Mouse (Mus musculus) cerebellum, postnatal 4 days (tissue): ENCODE measurements around the gene Mettl8.

Experiments
- DNase-seq, 2 experiments: peaks; one replicate each; pipeline ENCODE4 v3.0.0; 2022; ENCODE audit warnings: low spot score in 2 of 2, mixed read lengths in 1 of 2

The Mettl8 gene

DNA sequence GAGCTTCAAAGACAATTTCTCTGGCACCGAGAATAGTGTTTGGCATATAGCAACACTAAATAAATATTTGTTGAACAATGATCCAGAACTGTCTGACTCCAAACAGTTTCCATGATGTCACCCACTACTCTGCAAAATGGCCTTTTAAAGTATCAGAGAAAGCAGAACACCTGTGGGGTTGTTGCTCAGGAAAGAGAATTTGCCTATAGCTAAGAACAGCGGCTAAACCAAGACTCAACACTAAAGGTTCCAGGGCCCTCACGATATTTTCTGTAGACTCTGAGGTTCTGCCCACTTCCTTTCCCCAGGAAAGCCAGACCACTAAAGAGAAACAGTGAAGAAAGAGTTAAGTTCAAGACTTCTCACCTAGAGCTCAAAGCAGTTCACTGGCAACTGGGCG lies 122.4 kb downstream of the Mettl8 start:
- DNase-seq: no peak

DNA sequence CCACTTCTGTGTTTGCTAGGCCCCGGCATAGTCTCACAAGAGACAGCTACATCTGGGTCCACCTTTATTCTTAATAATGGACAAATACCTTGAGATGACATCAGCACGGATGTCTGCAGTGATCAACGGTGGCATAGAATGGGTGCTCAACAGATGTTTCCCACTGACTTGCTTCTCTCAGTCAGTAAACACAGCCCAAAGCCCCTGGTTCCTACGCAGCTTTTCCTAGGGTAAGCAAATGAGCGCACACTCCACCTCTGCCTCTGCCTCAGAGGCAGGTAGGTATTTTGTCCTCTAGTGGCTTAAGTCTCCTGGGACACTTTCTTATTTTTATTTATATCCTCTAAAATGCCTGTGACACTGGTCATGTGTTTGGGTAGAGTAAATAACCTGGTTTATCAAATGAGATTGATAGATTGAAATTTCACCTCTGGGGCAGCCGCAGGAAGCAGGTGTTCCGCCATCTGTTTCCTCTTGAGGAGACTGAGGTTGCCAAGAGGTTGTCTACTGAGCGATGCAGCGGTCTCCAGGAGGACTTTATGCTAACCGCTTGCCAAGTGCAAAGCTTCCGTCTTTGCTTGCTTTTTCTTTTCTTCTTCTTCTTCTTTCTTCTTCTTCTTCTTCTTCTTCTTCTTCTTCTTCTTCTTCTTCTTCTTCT lies 124.6 kb downstream of the Mettl8 start:
- DNase-seq: no peak

DNA sequence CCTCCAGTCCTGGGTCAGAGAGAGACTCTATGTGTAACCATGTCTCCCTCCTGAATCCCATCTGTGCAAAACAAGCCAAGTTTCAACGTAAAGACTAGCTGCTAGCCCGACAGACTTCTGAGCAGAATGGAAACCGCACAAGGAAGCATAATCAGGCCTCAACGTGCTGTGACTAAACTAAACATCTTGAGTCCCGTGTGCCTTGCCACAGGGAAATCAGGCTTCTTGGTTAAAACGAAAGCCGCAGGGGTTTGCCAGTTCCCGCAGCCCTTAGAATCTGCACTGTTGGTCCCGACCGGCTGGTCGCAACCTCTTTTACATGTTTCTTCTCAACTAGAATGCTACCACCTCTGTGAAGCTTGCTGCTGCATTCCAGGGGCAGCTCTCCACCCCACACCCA lies 125.7 kb downstream of the Mettl8 start:
- no peak for DNase-seq

DNA sequence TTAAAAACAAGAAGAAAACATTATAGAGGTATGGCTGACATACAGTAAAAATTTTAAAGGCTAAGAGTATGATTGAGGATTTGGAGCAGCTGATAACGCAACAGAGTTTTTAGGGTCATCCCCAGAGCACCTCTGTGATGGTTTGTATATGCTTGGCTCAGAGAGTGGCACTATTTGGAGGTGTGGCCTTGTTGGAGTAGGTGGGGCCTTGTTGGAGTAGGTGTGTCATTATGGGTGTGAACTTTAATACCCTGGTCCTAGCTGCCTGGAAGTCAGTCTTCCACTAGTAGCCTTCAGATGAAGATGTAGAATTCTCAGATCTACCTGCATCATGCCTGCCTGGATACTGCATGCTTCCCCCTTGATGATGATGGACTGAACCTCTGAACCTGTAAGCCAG lies 131.3 kb downstream of the Mettl8 start:
- no peak for DNase-seq

DNA sequence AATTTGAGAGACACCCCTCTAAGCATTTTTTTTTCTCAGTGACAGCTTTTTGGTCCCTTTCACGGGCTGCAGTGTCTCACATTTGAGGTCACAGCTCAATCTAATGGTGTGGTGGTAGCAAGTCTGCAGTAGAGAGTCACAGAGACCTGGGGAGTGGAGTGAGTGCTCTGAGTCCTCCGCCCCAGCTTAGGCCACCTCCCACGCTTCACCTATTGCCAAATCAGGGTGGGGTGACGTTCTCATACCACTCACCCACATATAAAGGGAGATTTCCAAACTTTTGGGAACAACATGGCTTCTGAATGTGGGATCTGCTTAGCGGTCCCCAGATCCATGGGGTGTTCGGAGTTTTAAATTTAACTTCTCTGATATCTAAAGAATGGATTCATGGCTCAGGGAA lies 132.6 kb downstream of the Mettl8 start:
- no peak for DNase-seq

DNA sequence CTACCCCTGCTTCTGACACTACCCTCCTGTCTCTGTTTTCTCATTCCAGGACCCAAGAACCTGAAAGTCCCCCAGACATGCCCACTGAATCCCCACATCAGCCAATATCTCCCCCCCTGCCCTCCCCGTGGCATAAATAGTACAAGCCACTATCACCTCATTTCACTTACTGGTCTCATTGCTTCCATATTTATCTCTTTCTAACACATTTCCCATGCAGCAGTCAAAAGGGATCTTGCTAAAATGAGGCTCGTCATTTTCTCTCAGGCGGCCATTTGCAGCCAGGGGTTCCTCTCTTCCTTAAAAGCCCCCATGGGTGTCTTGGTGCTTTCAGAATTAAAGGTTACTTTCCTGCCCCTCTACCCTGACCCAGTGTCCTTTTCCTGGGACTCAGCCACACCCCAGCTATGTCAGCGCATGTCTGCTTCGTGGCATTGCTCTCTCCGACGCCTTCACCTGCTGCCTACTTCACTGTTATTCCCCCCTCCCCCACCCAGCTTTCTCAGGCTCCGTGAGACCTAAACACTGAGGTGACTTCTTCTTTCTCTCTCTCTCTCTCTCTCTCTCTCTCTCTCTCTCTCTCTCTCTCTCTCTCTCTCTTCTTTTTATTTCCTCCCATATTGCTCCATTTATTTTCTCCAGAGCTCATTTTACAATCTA lies 134.3 kb downstream of the Mettl8 start:
- DNase-seq: no peak

DNA sequence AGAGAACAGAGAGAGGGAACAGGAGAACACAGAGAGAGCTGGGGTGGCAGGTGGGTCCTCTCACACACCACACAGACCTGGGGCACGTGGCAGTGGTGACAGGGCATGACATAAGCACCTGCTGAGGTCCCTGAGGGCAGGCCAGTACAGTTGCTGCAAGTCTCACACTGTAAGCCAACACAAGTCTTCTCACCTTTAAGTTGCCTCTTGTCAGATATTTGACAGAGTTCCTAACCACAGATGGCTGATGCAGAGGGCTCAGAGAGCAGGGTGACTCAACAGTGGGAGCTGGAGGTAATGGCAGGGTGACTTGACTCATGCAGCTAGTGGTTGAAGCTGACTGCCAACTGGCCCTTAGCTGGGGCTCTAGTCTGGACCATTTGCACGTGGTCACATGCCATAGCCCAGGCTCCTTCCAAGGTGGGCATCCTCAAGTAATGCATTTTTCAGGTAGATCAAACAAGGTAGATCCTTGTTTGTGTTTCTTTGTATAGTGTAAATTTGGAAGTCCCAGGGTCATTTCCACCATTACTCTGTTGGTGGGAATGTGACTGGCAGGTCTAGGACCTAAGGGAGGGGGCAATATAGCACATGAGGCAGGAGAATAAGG lies 135.4 kb downstream of the Mettl8 start:
- no peak for DNase-seq

DNA sequence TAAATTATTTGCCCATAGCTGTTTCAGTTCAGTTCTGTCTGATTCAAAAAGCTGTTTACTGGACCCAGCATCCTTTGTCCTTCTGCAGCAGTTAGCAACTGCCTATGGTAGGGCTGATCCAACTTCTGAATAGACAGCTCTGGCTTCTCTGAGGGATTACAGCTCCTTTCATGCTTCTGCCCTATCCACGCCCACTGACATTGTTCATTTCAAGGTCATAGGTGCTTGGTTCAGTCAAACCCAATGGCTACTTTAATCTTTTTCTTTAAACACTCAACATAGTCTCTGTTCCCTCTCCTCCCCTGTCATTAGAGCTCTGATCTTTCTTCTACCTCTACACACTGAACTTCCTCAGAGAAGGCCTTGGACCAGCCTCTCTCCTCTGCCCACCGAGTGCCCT lies 136.9 kb downstream of the Mettl8 start:
- no peak for DNase-seq
